Mouse (Mus musculus): ENCODE results near the gene Hps3.
"Not testable (repeated sequence)": the region's sequence is repeated elsewhere in the genome, so short reads cannot be mapped to it uniquely, and the experiment has no call there.

Gene Hps3

DNA sequence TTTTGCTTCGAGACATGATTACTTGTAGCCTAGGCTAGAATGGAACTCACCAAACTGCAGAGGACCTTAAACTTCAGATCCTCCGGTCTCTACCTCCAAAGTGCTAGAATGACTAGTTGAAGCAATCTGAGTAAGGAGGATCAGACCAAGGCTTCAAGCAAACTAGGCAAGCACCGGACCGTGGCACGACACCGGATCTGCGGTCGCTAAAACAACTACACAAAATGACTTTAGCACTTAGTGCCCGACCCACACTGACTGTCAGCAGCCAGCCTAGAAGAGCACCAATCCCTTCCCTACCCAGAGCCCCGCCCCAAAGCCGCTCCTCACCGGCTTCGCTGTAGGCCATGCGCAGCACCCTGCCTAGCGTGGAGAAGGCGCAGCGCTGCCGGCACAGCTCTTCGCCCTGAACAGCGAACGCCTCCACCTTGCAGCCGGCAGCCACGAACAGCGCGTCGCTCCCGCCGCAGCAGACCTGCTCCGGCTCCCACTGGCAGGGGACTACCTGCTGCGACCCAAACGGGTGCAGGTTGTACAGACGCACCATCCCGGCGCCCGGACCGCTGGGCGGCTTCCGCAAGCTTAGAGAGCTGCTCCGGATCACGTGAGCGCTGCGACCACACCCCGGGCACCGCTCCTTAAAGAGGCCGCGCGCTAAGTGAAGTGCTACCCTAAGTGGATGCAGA is at the start of gene Hps3:
TSS of gene Hps3 (minus strand) at position 597 of the 686 bp plus-strand sequence.
- peak; percentile 83 for DNase-seq (ENCODE audit: low spot score)

DNA sequence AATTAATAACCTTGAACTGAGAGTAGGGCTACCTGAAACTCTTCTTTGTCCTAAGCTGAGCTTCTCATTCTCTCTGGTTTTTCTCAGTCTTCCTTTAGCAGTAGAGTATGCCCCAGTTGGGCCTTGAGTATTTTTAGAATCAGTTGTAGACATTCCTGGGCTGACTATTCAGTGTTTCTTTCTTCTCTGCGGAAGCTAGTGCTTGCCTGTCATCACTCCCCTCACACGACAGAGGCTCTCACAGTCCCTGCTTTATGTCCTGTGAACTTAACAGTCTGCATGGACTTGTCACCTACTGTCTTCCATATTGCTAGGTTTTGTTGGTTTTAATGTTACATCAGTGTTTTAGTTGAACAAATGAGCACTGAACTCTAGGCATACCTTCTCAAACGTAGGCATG is 47.0 kb upstream of the Hps3 start:
- no peak for DNase-seq (ENCODE audit: low spot score)

DNA sequence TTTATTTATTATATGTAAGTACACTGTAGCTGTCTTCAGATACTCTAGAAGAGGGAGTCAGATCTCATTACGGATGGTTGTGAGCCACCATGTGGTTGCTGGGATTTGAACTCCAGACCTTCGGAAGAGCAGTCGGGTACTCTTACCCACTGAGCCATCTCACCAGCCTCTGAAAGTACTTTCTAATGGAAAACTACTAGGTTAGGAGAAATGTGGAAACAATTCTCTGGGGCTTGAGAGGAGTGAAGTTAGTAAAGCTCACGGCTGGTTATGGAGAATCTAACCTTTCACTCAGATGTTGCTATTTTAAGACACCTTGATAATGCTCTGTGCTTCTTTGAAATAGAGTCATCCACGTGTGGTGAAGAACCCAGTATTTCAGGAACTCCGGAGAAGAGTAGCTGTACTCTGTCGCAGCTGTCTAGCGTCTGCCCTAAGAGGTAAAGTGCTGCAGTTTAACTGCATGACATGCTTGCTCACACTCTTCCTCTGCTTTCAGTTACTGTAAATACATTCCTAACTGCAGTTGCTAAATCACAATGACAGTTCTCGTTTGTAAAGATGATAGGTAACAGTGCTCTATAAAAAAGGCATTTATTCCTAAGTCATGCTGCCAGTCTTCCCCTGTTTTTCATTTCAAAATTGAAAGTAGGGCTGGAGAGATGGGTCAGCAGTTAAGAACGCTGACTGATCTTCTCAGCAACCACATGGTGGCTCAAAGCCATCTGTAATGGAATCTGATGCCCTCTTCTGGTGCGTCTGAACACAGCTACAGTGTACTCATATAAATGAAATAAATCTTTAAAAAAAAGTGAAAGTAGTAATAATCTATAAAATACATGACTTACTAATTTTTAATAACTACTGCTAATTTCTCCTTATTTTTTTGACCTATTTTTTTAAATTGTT is 41.3 kb upstream of the Hps3 start:
- DNase-seq (ENCODE audit: low spot score), result no peak

DNA sequence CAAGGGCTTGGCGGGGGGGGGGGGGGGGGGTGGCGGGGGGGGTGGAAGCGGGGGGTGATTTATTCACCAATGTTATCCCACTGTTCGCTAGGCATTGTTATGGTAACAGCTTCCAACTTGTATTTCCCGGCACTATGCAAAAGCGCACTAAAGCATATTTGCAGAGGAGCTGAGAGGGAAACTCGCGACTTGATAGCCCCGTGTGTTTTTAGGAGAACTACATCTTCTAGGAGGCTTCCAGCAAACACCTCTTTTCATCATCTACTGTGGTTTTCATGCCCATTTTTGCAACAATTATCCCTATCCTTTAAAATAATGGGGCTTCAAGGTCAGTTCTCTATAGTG is 23.1 kb upstream of the Hps3 start:
- DNase-seq (ENCODE audit: low spot score), result no peak

DNA sequence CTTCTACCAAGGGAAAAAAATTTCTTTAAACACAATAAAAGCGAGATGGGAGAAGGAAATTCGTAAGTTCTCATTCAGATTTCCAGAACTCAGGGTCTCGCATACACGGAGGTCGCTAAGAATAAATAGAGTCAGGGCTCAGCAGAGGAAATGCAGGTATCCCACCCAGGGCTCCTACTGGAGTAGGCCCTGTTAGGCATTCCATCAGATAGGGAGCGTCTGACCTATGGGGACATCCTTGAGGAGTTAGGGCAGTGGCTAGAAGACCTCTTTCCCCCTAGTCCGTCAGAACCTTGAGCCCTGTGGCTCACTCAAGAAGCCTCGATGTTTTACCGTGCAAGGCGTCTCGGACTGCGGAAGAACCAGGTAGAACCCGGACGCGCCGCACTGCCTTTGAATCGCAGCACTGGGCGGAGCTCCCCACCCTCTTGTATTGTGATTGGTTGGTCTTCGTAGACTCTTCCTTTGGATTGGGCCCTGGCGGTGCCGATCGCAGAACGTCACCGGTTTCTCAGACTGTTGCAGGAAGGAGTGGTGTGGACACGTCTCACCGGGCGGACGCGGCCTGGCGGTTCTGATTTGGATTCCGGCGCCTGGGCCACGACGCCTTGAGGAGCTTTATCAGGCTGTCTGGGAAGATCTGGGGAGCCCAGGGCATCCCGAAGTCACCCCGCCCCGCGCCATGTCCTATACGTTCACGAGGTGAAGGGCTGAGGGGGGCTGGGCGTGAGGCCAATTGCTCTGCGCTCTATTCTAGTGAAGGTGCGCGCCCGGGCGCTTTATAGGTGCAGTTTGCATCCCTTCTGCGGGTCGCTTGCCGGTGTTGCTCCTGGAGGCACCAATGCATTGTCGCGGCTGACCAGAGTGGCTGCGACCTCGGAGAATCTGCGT is 22.4 kb upstream of the Hps3 start, which contains the start of gene Hltf:
TSS of gene Hltf (plus strand) at position 506 of the 891 bp plus-strand sequence.
- peak; percentile 94 for DNase-seq (ENCODE audit: low spot score)

DNA sequence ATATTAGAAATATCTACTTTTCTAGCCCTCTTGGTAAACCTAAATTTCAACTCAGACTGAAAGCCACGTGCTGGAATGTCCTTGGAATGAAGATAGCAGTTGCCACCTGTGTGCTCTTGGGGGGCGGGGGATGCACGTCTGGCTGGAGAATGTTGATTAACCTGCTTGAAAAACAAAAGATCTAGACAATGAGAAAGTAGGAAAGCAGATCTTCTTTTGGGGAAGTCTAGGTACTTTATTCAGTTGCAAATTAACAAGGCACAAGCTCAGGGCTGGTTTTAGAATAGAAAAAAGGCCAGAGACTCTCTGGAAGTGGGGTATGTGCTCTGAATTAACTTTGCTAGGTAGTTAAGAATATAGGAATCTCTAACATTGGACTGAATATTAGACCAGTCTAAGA is 9.6 kb upstream of the Hps3 start:
- DNase-seq (ENCODE audit: low spot score), result not testable (repeated sequence)

DNA sequence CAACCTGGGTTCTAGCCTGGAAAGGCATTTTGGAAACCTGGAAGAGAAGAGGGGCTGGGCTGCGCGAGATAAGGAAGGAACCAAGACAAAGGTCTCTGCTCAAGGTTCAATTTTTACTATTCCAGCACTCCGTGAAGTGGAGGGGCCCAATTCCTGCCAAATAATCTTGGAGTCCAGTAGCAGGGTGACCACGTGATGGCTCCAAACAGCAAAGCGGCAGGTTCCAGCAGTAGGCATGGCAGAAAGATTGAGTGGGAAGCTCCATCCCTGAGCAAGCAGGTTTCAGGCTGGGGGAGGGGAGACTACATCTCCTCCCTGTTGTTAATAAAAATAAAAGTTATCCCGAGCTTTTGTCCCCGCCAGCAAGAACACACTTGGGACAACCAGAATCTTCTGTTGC is 6.3 kb upstream of the Hps3 start:
- DNase-seq (ENCODE audit: low spot score), result not testable (repeated sequence)

DNA sequence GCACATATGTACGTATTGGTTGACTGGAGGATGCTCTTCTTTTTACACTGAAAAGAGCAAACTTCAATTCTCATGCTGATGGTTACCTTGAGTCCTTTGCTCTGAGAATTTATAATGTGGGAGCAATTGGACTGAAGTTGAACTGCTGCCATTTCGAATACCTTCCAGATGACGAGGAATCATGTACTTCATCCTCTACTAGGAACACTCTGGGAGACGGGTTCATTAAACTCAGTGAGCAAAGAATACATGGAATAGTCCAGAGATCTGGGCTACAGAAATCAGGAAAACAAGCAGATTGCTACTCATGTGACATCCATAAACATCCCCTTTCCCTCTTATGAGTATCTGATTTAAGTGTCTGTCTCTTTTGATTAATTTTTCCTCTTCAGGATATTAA is 954 bp upstream of the Hps3 start:
- no peak for DNase-seq (ENCODE audit: low spot score)

DNA sequence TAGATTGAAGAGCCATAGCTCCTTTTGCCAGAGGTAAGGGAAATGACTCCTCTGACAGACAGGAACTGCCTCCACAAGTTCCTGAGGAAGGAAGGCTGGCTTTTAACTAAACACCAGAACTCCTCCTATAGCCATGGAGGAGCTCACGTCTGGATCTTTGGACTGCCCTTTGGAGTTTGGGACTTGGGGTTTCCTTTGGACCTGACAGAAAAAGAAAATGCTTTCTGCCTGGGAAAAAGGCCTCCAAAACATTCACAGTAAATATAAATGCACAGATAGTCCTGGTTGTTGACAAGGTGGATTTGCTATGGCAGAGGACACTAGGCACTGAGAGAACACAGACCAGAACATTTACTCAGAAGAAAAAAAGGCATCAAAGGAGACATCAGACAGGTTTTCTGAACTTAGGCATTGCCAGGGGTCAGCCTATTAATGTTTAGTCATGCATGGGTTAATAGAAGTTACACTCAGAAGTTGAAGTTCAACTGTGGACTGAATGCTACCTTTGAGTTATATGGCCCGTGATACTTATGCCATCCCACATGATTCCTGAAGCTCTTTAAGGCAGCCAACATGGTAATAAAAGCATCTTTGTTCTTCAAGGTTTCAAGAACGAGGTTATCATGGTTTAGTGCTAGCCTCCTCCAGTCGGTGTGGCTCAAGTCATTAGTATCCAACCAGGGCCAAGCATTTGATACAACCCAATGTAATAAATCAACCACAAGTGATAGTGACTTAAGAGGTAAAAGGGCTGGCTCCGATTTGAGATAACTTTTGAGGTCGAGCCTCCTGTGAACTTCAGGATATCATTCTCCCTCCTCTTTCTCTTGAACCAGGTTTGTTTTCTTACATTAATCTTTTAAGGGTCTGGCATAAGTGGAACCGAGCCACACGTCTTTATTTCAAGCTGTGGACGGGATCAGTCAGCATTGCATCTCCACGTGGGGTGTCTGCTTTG is 1.1 kb downstream of the Hps3 start:
- DNase-seq (ENCODE audit: low spot score), result peak; percentile 42

DNA sequence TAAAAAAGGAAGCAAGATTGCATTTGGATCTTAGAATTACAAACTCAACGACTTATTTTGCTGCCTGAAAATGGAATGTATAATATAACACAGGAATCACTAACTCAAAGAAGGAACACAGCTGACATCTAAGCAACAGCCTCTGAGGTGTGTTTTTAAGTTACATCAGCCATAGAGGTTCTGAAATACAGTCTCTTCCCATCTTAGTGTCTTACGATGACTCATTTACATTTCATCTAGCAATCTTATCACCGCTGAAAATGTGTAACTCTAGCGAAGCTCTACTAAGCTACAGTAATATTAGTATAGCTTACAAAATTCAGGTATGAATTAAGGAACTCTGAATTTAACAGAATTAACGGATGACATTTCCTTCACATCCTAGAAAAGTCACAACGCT is 4.3 kb downstream of the Hps3 start:
- no peak for DNase-seq (ENCODE audit: low spot score)

DNA sequence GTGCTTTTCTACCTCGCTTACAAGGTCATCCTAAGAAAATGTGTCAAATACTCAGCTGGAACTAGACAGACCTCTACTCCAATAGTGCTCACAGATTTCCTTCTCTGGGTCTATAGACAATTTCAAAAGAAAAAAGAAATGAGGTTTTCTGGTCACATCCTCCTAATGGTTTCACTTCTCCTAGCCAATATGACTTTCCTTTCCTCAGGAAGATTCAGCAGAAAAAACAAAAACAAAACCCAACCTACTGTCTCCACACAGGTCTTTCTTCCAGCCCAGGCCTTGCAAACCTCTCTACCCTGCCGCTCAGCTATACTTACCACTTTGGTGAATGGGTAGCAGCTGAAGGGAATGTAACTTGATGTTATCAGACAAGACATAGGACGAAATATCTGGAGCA is 6.5 kb downstream of the Hps3 start:
- DNase-seq (ENCODE audit: low spot score), result no peak

DNA sequence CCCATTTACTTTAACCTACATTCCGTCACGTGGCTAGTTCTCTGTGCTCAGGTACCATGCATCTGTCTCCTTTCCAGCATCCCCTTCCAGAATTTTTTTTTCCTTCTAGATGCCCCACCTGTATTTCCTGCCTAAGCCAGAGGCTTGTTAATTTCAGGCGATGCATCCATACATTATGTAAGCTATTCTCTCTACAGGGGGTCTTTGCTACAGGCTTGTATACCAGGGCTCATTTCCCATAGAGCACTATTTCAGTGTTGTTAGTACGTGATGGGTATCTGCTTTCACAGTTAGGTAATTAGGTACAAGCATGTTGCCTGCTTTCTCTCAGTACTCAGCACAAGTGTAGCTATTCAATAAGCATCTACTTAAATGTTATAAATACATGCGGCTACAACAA is 7.3 kb downstream of the Hps3 start:
- DNase-seq (ENCODE audit: low spot score), result no peak

DNA sequence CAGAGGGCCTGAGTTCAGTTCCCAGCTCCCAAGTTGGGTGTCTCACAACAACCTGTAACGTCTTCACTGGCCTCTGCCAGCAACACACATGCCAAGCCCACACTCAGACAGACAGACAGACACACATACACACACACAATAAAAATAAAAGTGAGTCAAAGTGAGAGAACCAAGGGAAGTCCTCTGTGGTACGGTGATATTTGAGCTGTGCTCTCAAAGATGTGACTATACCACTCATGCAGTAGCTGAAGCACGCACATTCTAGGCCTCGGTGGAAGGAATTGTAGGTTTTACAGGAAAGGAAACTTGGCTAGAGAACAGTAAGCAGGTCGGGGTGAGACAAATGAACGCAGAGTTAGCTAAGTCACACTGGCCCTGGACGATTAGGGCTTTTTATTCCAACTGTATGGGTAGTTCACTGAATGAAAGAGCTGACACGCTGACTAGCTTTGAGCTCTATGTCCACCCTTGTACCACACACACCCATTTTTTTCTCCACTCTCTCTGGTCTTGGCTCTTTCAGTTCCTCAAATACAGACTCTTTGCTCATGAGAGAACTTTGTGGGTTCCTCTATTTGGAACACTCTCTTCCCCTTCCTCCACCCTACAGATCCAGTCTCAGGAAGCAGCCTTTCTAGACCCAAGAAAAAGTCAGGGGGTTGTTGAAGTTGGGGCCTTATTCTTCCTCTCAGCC is 8.0 kb downstream of the Hps3 start:
- no peak for DNase-seq (ENCODE audit: low spot score)

DNA sequence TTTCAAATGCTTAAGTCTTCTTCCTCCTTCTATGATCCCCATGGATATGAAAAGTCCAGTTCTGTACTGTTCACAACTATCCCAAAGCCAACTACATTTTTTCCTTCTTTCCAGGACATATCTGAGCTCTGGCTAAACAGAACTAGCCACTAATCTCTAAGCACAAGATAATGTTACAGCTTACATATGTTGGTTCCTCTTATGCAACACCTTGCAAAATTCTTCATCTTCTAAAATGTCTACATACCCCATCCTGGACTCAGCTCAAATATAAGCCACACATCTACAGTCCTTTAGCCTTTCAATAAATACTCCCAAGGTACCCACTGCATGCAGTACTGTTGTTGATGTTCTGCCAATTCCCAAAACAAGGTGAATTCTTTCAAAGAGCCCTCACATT is 8.6 kb downstream of the Hps3 start:
- no peak for DNase-seq (ENCODE audit: low spot score)

DNA sequence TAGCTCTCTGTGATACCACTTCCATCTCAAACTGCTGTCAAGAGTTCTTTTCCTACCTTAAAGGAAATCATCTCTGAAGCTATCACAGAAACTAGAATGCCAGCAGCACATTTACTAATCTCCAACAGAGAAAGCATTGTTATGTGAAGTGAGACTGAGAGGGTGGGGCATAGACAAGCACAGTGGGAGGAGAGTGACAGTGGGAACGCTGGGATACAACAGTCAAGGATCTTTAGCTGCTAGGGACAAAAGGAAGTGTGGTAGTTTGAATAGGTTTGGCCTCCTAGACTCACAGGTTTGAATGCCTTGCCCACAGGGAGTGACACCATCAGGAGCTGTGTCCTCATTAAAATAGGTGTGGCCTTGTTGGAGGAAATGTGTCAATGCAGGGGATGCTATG is 11.3 kb downstream of the Hps3 start:
- no peak for DNase-seq (ENCODE audit: low spot score)

DNA sequence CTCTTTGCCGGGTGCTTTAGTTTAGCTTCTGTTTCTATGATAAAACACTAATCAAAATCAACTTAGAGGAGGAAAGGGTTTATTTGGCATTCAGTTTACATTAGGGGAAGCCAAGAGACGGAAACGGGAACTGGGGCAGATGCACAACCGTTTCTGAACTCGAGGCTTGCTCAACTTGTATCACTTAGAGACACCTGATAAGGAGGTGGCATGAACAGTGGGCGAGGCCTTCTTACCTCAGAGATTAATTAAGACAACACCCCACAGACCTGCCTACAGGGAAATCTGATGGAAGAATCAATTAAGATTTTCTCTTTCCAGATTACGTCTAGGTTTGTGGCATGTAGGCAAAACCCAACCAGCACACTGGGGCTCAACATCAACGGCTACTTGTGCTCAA is 17.0 kb downstream of the Hps3 start:
- no peak for DNase-seq (ENCODE audit: low spot score)

DNA sequence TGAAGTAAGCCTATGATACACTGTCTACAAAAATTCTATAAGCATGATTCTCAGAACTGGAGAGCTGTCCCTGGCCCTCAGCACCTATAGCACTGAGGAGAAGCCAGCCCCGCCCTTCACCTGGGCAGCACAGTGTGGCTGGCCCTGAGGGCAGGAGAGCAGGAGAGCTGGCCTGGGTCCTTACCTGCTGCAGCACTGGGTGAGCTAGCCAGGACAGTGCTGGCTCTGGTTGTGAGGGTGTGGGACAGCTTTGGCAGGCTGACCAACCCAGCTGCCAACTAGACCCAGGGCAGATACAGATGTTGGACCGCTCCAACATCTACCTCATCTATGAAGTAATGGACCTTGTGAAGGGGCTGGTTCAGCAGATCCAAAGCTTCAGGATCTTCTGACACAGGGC is 20.7 kb downstream of the Hps3 start:
- DNase-seq (ENCODE audit: low spot score), result no peak

DNA sequence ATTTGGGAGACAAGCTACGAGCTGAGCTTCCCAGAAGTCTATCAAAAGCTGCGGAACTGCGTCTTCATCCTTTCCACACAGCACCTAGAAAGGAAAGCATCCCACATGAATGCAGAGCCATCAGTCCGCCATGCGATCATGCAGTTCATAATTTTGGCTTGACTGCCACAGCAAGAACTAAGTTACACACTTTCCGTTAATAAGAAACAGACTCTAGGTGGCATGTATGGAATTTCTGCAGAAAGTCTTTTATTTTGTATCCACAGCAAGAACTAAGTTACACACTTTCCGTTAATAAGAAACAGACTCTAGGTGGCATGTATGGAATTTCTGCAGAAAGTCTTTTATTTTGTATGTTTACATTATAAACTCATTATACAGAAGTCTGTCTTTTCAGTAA is 24.2 kb downstream of the Hps3 start:
- not testable (repeated sequence) for DNase-seq (ENCODE audit: low spot score)

DNA sequence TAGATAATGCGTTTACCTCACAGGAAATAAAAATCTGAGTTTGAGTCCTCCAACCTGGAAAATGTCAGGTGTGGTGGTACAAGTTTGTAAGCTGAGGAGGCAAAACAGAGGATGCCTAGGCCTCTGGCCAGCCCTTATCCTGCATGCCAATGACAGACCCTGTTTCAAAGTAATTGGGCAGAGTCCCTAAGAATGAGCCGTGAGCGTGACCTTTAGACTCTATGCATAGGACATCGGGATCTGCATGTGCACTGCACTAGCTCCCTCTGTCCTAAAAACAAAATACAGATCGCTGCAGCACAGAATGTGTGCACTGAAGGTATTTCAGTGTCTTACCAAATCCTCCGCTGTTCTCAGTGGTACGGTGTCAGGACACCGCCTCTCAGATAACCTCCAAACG is 24.7 kb downstream of the Hps3 start:
- no peak for DNase-seq (ENCODE audit: low spot score)

DNA sequence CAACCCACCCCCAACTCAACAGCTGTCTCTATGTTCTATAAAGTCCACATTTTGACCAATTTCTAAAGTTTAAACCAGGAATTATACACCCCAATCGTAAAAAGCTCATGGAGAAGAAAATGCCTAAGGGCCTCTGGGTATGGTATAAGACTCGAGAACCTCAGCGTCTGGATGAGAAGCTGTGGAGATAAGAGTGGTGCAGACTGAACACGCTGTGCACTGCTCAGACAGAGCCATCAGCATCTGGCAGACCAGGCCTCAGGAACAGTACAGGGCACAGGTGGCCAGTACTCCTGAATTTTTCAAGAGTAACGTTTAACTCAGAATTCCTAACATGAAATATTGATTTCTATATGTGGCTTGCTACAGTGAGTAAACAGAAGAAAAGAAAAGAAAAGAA is 27.4 kb downstream of the Hps3 start:
- no peak for DNase-seq (ENCODE audit: low spot score)

DNA sequence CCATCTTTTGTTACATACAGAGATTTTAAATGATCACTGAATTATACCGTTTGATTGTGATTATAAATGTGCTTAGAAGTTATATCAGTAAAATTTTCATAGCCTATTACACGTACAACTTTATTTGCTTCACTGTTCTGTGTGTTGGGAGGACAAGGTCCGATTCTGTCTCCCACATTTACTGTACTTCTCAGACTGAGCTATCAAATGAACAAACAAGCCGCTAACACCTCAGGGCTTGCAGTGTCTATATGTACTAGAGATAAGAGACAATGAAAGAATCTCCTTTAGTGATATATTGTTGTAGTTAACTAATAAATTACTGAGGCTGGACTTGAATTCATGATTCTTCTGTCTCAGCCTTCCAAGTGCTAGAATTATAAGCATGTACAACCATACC is 27.8 kb downstream of the Hps3 start:
- DNase-seq (ENCODE audit: low spot score), result no peak
